Mouse (Mus musculus) yolk sac, embryonic 10.5 days (tissue): Measurements from ENCODE around the gene Bdnf.

Source experiments
- DNase-seq: peaks from one replicate; pipeline ENCODE4 v3.0.0-alpha.2; 2017; ENCODE audit warnings: low spot score

Gene Bdnf

DNA sequence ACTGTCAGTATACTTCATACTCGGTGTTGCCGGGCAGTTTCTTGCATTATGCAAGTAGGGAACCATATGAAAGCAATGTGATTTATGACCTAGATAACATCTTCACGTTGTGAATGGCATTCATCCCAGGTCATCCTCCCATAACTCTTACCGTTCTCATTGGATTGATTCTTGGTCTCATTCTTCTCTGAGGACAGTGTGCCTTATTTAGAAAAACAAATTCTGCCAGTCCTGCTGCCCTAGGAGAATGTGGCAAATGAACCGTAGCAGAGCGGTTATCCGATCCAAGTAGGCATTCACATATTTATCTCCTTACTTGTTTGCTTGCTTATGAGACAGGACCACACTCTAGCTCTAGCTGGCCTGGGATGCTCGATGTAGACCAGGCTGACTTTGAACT, 32.0 kb downstream of the Bdnf start:
- DNase-seq = no peak

- DNase-seq = no peak
Measured at GRCm38 (mm10) chr2:109709346-109709745, 34.8 kb downstream of the Bdnf start.

GRCm38 (mm10) chr2:109711049-109711448, 36.5 kb downstream of the Bdnf start:
- DNase-seq = no peak

- no peak for DNase-seq
Measured at GRCm38 (mm10) chr2:109725261-109725660, 50.8 kb downstream of the Bdnf start.

DNA sequence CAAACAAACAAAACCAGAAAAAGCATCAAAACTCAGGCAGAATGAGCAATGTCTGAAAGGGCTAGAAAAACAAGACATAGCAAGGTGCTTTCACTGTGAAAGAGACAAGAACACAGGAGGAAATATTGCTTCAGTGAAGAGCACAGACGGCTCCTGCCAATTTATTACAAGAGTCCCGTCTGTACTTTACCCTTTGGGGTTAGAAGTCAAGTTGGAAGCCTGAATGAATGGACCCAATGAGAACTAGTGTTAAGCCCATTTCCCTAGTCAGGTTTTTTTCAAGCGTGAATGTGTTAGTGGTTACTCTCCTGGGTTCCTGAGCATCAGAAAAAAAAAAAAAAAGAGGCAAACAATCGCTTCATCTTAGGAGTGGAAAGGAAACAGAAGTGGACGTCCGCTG, 51.3 kb downstream of the Bdnf start:
- DNase-seq = no peak

GRCm38 (mm10) chr2:109729221-109729620, 54.7 kb downstream of the Bdnf start:
- DNase-seq = no peak

- DNase-seq = no peak
Measured at GRCm38 (mm10) chr2:109733201-109734039, 58.9 kb downstream of the Bdnf start.

DNA sequence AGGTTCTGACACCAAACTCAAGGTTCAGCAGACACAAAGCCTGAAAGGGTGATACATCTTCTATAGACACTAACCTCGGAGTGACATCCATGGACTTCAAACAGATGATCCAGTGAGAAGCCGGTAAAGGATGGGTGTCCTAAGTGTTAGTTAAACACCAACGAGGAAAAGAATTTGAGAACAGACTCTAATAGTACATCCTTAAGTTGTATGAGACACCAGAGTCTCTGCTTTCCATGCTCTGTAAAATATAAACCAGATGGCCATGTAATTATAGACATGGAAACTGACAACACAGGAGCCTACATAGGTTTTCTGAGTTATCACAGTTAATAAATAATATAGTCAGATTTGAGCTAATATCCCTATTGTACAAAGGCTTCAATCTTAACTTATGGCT, 59.7 kb downstream of the Bdnf start:
- DNase-seq = no peak

DNA sequence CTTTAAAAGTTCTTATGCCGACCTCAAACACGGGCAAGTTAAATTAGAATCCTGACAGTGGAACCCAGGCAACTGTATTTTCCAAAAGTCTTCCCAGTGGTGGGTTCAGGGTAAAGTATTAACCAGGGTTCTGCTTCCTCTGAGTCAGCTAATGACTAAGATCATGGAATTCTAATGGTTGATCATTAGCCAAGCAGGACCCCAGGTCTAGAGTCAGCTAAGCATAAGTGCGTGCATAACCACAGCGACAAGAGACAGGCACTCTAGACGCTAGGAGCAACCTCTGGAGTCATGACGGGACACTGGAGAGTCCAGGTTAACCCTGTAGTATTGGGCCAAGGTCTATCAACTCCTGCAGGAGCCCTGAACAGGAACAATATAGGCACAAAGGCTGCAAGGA, 60.2 kb downstream of the Bdnf start:
- peak; percentile 78 for DNase-seq

GRCm38 (mm10) chr2:109735347-109735746, 60.8 kb downstream of the Bdnf start:
- DNase-seq = no peak

DNA sequence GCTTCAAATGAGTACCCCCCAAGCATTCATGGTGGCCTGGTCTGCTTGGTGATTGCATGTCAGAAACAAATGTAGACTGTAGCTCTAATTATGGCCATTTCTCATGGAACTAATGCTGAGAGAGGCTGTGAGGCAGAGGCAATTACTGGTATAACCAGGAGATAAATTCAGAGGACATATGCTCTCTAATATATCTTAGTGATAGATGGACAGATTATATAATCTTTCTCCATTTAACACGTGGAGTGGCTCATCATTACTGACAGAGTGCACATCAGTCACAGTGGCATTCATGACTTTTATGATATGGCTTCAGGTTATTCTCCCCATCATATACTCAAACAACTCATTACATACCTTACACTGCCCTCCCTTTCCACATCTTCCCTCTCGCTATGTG, 61.8 kb downstream of the Bdnf start:
- DNase-seq = no peak

DNA sequence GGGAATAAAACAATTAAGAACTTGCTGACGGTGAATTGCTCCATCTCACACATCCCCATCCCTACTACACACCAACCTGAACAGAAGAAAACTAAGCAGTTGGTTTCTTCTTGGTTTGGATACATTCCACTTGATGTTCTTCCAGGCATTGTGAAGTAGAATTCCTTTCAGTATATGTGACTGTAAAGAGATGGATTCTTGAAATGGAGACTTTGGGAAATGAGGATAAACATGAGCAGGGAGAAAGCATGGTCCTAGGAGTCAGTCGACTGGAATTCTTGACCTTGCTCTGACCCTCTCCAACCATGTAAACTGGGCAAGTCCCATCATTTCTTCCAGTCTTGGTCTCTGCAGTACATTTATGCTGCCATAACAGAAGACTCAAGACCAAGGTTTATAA, 63.8 kb downstream of the Bdnf start:
- DNase-seq = no peak

- DNase-seq = no peak
Measured at GRCm38 (mm10) chr2:109743208-109743960, 68.9 kb downstream of the Bdnf start.

GRCm38 (mm10) chr2:109746223-109746622, 71.7 kb downstream of the Bdnf start:
- no peak for DNase-seq

DNA sequence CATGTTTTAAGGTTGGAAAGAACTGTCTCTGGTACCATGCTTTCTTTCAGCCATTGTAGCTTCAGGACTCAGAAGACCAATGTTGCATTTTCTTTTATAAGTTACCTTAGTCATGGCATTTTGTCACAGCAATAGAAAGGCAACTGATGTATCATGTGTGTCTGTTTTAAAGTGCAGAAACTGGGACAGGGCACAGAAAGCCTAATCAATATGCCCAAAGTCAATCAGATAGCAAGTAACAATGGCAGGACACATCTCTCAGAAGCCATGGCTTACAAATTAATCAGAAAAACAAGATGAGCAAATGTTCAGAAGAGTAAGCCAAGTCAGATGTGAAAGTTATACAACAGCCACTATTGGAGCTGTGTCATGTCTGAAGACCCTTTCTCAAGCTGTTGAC, 73.9 kb downstream of the Bdnf start:
- DNase-seq = no peak

- no peak for DNase-seq
Measured at GRCm38 (mm10) chr2:109748815-109749214, 74.3 kb downstream of the Bdnf start.

- no peak for DNase-seq
Measured at GRCm38 (mm10) chr2:109749964-109750363, 75.5 kb downstream of the Bdnf start.

GRCm38 (mm10) chr2:109750484-109750883, 76.0 kb downstream of the Bdnf start:
- no peak for DNase-seq

DNA sequence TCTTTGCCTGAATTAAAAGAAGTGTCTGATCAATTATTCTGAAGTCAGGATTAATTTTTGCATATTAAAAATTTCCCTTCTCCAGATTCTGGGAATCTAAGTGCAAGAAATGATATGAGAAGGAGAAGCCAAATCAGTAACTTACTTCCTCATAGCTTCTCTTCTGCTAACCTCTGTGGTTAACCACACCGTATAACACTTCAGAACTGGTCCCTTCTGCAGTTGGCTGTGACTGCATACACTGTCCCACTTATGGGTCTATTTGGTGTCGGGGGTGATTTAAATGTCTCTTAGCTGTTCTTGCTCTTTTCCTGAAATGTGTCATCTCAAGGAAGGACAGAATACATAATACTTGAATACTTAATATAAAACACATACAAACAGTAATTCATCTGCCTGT, 81.8 kb downstream of the Bdnf start:
- no peak for DNase-seq

- DNase-seq = no peak
Measured at GRCm38 (mm10) chr2:109766772-109767171, 92.3 kb downstream of the Bdnf start.

- DNase-seq = no peak
Measured at GRCm38 (mm10) chr2:109768814-109769213, 94.3 kb downstream of the Bdnf start.

- no peak for DNase-seq
Measured at GRCm38 (mm10) chr2:109776374-109776773, 101.9 kb downstream of the Bdnf start.
